Mouse (Mus musculus) heart, postnatal 0 days (tissue): Measurements from ENCODE around the gene Prkcq.

ENCODE experiments used
- CTCF ChIP-seq: IDR thresholded peaks from 2 replicates; pipeline ENCODE4 v1.5.1; 2016; ENCODE audit warnings: antibody characterized with exemption, control low read depth, low read depth
- EP300 ChIP-seq: IDR thresholded peaks from 2 replicates; pipeline ENCODE4 v1.6.1; 2016; ENCODE audit warnings: antibody characterized with exemption, low read depth

DNA sequence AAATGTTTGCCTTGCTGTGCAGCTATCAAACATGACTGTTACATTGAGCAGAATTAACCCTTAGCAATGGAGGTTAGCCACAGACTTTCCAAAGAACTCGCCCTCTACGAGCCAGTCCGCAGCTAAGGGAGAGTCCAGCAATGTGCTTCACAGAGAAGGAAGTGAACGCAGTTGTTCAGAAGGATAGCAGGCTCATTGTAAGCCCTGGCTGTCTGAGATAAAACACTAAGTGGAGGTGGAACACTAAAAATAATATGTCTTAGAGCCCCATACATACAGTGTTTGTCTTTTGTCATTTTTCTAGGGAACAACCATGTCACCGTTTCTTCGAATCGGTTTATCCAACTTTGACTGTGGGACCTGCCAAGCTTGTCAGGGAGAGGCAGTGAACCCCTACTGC lies 54.6 kb downstream of the Prkcq start:
- TF ChIP-seq EP300 (no peak), CTCF (no peak)
